Mouse (Mus musculus) midbrain, embryonic 11.5 days (tissue): ENCODE measurements at regions not wholly inside any gene's neighbourhood (a gene's known extent, or its start where the extent isn't known, plus 50 kb on each side); places are given as distances from the start of the nearest gene placed in this dataset.

Experiments
- ATAC-seq: fragments of 200-750 bp; cut with Nextera tagmentation; 2 replicates; pipeline ENCODE4 v1.8.0; 2017; ENCODE audit warnings: moderate TSS enrichment, moderate library complexity; ENCODE audit not compliant: low FRiP score
- DNase-seq: peaks from one replicate; pipeline ENCODE4 v3.0.0; 2015; ENCODE audit warnings: low spot score; ENCODE audit errors: missing footprints
- H3K27ac ChIP-seq: fragments of 300-500 bp; sonication (generic); 2 replicates; pipeline ENCODE4 v1.5.1; 2014; ENCODE audit warnings: low read depth, low read length
- H3K27me3 ChIP-seq: fragments of 300-500 bp; sonication (generic); 2 replicates; pipeline ENCODE4 v1.6.1; 2014; ENCODE audit warnings: mild to moderate bottlenecking, low read length, moderate library complexity, mixed read lengths; ENCODE audit not compliant: control insufficient read depth, insufficient read depth
- H3K36me3 ChIP-seq: fragments of 300-500 bp; sonication (generic); 2 replicates; pipeline ENCODE4 v1.6.1; 2014; ENCODE audit warnings: mild to moderate bottlenecking, low read length, moderate library complexity, mixed read lengths; ENCODE audit not compliant: control insufficient read depth, insufficient read depth
- H3K4me1 ChIP-seq: fragments of 300-500 bp; sonication (generic); 2 replicates; pipeline ENCODE4 v1.6.1; 2014; ENCODE audit warnings: low read length; ENCODE audit not compliant: control insufficient read depth, insufficient read depth
- H3K4me2 ChIP-seq: fragments of 300-500 bp; sonication (generic); 2 replicates; pipeline ENCODE4 v1.6.1; 2014; ENCODE audit warnings: mild to moderate bottlenecking, moderate library complexity
- H3K4me3 ChIP-seq: fragments of 300-500 bp; sonication (generic); 2 replicates; pipeline ENCODE4 v1.5.1; 2014; ENCODE audit warnings: low read depth, low read length
- H3K9ac ChIP-seq: fragments of 300-500 bp; sonication (generic); 2 replicates; pipeline ENCODE4 v1.6.1; 2014; ENCODE audit warnings: low read length
- H3K9me3 ChIP-seq: fragments of 300-500 bp; sonication (generic); 2 replicates; pipeline ENCODE4 v1.6.1; 2016; ENCODE audit warnings: low read length; ENCODE audit not compliant: control insufficient read depth
- WGBS: fragments of 180-500 bp; shearing (Covaris S2); extraction: QIAGEN DNeasy Blood & Tissue Kit; methylation state at CpG from one replicate; pipeline ENCODE4 v1.1.7; 2014; 5-methylcytosine and 5-hydroxymethylcytosine counted together

GRCm38 (mm10) chr5:126566226-126566625 is 675.4 kb upstream of the Tmem132c start:
- Histone ChIP-seq H3K9ac (no peak overlapping the region), H3K9me3 (no peaks in the 10 kb centered on the region), H3K4me3 (no peak overlapping the region), H3K4me1 (no peaks in the 10 kb centered on the region), H3K4me2 (no peak overlapping the region), H3K36me3 (no peaks in the 10 kb centered on the region), H3K27ac (no peak overlapping the region), H3K27me3 (no peaks in the 10 kb centered on the region)
- no peak for ATAC-seq
- DNase-seq, result peak; percentile 28
- 80% methylated on average over 6 of the region's 6 CpGs for WGBS

GRCm38 (mm10) chr5:126573766-126574165 is 667.8 kb upstream of the Tmem132c start:
- no peak overlapping the region for H3K4me2 ChIP-seq
- WGBS, result 78% methylated on average over 2 of the region's 2 CpGs
- H3K36me3 ChIP-seq, result no peaks in the 10 kb centered on the region
- no peak overlapping the region for H3K27ac ChIP-seq
- H3K27me3 ChIP-seq, result no peaks in the 10 kb centered on the region
- no peaks in the 10 kb centered on the region for H3K4me1 ChIP-seq
- H3K9ac ChIP-seq, result no peak overlapping the region
- no peak overlapping the region for H3K4me3 ChIP-seq
- peak; percentile 49 for DNase-seq
- no peak for ATAC-seq
- H3K9me3 ChIP-seq, result no peaks in the 10 kb centered on the region; the same call in 1 of the 2 replicates

- H3K4me2 ChIP-seq, result no peak overlapping the region
- WGBS, result 72% methylated on average over 12 of the region's 12 CpGs
- no peak overlapping the region for H3K9ac ChIP-seq
- H3K36me3 ChIP-seq, result no peaks in the 10 kb centered on the region
- ATAC-seq, result no peak
- H3K4me3 ChIP-seq, result no peak overlapping the region
- no peaks in the 10 kb centered on the region for H3K4me1 ChIP-seq
- no peaks in the 10 kb centered on the region for H3K9me3 ChIP-seq
- no peaks in the 10 kb centered on the region for H3K27me3 ChIP-seq
- no peak for DNase-seq
- H3K27ac ChIP-seq, result no peak overlapping the region
Measured at GRCm38 (mm10) chr5:126597786-126598330, 643.8 kb upstream of the Tmem132c start.

DNA sequence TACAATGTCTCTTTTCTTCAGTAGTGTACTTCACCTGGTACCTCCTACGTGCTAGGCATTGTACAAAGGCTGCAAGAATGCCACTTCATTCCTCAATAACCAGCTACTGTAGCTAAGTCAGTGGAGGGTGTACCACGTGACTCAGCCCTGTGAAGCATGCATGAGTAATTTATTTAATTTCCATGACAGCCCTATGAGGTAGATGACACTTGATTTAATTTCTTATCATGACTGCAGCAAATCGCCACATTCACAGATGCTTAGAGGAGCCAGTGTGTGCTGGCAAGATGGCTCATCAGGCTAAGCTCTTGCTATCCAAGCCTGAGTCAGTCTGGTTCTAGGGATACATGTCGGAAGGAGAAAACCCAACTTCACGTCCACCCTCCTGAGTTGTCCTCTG is 642.0 kb upstream of the Tmem132c start:
- Histone ChIP-seq H3K27ac (no peak overlapping the region), H3K9ac (no peak overlapping the region), H3K4me2 (no peak overlapping the region), H3K4me1 (no peaks in the 10 kb centered on the region), H3K4me3 (no peak overlapping the region), H3K36me3 (no peaks in the 10 kb centered on the region), H3K9me3 (no peaks in the 10 kb centered on the region), H3K27me3 (no peaks in the 10 kb centered on the region)
- DNase-seq (no peak), ATAC-seq (no peak)
- WGBS, result 89% methylated on average over 5 of the region's 5 CpGs

DNA sequence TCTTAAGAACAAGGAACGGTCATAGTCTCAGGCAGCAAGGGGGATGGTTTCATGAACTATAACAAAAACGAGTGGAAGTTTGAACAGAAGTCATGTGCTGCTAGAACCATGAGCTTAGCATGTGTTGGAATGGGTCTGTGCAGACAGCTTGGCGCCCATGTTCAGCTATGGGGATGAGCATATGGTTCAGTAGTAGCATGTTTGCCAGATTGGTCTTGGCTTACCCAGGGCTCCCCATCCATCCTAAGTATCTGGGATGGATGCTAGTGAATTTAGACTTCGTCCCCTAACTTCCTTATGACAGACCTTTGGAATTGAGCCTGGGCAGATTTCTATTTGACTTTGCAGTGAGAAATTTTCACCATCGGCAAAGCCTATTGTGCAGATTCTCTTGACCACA is 634.9 kb upstream of the Tmem132c start:
- H3K27me3 ChIP-seq, result no peaks in the 10 kb centered on the region
- no peak overlapping the region for H3K27ac ChIP-seq
- no peaks in the 10 kb centered on the region for H3K4me1 ChIP-seq
- H3K4me2 ChIP-seq, result no peak overlapping the region
- no peak overlapping the region for H3K4me3 ChIP-seq
- ATAC-seq, result no peak
- DNase-seq, result no peak
- no peak overlapping the region for H3K9ac ChIP-seq
- WGBS, result 87% methylated on average over 5 of the region's 5 CpGs
- H3K9me3 ChIP-seq, result no peaks in the 10 kb centered on the region
- no peaks in the 10 kb centered on the region for H3K36me3 ChIP-seq

DNA sequence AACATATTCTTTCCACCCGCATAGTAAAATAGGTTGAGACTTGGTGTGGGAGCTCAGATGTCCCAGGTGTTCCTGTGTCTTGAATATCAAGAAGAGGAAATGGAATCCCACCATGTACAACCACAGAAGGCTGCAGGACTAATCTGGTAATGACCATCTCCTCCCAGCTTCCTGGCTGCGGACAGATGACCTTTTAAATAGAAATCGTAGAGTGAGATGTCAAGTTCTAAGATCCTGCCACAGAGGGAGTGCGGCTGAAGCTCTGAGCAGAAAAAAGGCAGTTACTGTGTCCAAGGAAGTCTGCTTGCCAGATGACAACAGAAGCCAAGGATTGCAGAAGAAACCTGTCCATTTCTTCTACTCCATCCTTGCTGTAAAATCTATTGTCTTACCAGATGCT is 629.0 kb upstream of the Tmem132c start:
- no peaks in the 10 kb centered on the region for H3K27me3 ChIP-seq
- WGBS, result 89% methylated on average over 4 of the region's 4 CpGs
- H3K9me3 ChIP-seq, result no peaks in the 10 kb centered on the region
- no peak overlapping the region for H3K9ac ChIP-seq
- H3K36me3 ChIP-seq, result no peaks in the 10 kb centered on the region
- no peak overlapping the region for H3K27ac ChIP-seq
- no peak overlapping the region for H3K4me2 ChIP-seq
- DNase-seq (no peak), ATAC-seq (no peak)
- H3K4me3 ChIP-seq, result no peak overlapping the region
- no peaks in the 10 kb centered on the region for H3K4me1 ChIP-seq

- no peak for DNase-seq
- 83% methylated on average over 6 of the region's 6 CpGs for WGBS
- ATAC-seq, result no peak
- H3K27ac ChIP-seq, result no peak overlapping the region
- no peak overlapping the region for H3K4me2 ChIP-seq
- no peaks in the 10 kb centered on the region for H3K27me3 ChIP-seq
- no peak overlapping the region for H3K4me3 ChIP-seq
- no peak overlapping the region for H3K9ac ChIP-seq
- H3K36me3 ChIP-seq, result no peaks in the 10 kb centered on the region
- no peaks in the 10 kb centered on the region for H3K9me3 ChIP-seq
- H3K4me1 ChIP-seq, result no peaks in the 10 kb centered on the region
Measured at GRCm38 (mm10) chr5:126622551-126622950, 619.1 kb upstream of the Tmem132c start.

- Histone ChIP-seq H3K27me3 (no peaks in the 10 kb centered on the region), H3K9ac (no peak overlapping the region), H3K4me3 (no peak overlapping the region), H3K4me2 (no peak overlapping the region), H3K9me3 (no peaks in the 10 kb centered on the region), H3K4me1 (no peaks in the 10 kb centered on the region), H3K27ac (no peak overlapping the region), H3K36me3 (no peaks in the 10 kb centered on the region)
- ATAC-seq (0 out of 2 replicates have a peak, but pooled peaks have one; percentile 50), DNase-seq (peak; percentile 89)
- 8% methylated on average over 6 of the region's 6 CpGs for WGBS
Measured at GRCm38 (mm10) chr5:126623205-126623604, 618.4 kb upstream of the Tmem132c start.

DNA sequence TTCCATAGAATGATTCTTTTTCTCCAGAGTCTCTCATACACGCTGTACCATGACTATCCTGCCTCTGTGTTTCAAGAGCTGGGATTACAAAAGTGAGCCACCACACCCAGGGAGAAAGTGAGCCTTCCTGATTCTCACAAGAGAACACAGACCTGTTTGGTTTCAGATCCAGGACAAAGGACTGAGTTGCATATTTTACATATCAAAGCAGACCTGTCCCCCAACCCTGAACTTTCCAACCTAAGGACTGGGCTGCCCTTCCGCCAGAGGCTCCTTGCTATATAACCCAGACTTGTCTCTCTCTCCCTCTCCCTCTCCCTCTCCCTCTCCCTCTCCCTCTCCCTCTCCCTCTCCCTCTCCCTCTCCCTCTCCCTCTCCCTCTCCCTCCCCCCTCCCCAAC is 611.8 kb upstream of the Tmem132c start:
- no peaks in the 10 kb centered on the region for H3K4me1 ChIP-seq

More for the DNA sequence above, 611.8 kb upstream of the Tmem132c start:
- no peaks in the 10 kb centered on the region for H3K9me3 ChIP-seq
- 36% methylated on average over 2 of the region's 2 CpGs for WGBS
- no peak overlapping the region for H3K4me3 ChIP-seq
- no peaks in the 10 kb centered on the region for H3K27me3 ChIP-seq
- no peak overlapping the region for H3K4me2 ChIP-seq
- H3K9ac ChIP-seq, result no peak overlapping the region
- H3K27ac ChIP-seq, result no peak overlapping the region
- H3K36me3 ChIP-seq, result no peaks in the 10 kb centered on the region
- ATAC-seq (no peak), DNase-seq (no peak)
